Mouse (Mus musculus) heart, adult 9 months (tissue): ENCODE data around the gene Atp6v1fnb.

Experiments used
- DNase-seq, 2 experiments: peaks; one replicate each; pipeline ENCODE4 v3.0.0; 2022; ENCODE audit warnings: low spot score in 2 of 2

The Atp6v1fnb gene

DNA sequence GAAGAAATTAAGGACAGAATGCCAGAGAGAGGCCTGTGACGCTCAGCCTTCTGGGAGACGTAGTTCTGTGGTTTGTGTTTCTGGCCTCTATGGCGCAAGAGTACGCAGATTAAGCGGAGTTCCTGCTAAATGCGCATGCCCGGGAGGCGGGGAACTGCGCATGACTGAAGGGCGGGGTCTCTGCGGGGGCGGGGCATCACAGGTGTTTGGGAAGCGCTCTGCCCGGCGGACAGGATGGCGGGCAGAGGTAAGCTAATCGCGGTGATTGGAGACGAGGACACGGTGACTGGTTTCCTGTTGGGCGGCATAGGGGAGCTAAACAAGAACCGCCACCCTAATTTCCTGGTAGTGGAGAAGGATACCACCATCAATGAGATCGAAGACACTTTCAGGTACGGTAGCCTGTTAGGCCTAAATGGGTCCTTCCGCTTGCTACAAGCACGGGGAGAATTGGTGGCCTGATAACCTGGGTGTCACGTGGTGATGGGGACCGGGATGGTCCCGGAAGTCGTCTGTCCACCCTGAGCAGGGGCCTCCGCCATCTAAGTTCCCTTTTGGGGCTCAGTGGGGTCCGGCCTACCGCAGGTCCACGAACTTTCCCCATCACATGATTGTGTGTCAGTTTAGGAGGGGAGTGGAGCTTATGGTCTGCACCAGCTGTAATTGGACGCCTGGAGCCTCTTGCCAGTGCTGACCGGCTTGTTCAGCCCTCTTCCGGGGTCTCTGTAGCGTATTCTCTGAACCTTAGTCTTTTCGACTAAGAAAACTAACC is 3.5 kb upstream of the Atp6v1fnb start, which contains the start of gene Atp6v1f:
TSS of gene Atp6v1f (plus strand) at position 136 of the 772 bp plus-strand sequence.
- peak; percentile 84 to 91 for DNase-seq

DNA sequence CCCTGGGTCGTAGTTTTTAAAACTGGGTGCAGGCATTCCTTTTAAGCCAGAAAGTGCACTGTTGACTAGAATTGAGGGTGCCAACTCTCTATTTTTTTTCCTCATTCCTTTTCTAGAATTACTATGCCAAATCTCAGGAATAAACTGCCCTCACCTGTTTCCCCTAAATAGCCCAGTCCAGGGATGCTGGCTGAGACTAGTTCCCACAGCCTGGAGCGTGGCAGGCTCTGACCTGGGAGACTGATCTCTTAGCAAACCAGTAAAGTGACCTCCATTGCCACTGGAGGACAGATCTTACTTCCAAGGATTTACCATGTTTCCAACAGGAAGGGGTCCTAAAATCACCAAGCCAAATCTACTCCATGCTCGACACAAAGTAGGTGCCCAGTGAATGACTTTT is 2.4 kb upstream of the Atp6v1fnb start:
- no peak for DNase-seq

DNA sequence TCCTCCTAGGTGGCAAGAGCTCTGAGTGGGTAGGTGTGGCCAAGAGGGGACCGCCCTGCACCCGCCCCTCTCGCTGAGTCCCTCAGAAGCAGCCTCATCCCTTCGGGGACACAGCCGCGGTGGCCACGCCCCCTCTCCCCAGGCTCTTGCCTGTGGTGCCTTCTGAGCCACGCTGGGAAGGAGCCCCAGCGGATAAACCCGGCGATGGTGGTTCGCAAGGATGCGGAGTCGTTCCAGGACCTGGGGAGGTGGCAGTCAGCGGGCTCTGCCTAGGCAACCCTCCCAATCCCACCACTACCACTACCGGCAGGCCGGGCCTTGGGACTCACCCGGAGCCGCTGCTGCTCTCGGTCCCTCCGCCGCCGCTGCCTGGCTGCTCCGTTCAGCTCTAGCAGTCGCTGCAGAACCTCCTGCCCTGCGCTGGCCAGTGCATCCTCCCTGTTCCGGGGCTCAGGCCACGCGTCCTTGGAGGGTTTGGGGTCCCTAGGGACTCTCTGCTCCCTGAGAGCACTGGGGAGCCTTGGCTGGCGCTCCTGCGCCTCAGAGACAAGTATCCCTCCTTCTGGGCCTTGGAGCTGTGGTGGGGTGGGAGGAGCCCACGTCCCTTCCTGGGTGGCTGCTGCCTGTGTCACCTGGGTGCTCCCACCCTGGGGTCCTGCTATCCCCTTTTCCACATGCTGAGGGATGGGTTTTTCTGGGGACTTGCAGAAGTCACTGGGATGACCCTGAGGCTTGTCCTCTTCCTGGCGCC is 2.9 kb downstream of the Atp6v1fnb start:
- peak; percentile 61 for DNase-seq

DNA sequence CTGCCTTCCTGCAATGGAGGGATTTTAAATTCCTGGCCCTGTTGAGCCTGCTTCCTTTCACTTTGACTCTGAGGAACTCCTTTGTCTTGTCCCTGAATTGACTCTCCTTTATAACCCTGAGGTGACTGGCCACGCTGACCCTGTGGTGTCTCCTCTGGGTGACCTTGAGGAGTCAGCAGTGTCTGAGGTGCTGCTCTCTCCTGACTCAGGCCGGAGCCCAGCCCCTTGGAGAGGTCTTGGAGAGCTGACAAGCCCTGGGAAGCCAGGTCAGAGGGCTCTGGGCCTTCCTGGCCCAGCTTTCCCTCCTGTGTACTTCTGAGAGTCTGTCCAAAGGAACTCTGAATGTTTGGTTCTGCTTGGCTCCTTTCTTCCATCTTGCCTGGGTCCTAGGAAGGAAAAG is 3.5 kb downstream of the Atp6v1fnb start:
- no peak for DNase-seq

DNA sequence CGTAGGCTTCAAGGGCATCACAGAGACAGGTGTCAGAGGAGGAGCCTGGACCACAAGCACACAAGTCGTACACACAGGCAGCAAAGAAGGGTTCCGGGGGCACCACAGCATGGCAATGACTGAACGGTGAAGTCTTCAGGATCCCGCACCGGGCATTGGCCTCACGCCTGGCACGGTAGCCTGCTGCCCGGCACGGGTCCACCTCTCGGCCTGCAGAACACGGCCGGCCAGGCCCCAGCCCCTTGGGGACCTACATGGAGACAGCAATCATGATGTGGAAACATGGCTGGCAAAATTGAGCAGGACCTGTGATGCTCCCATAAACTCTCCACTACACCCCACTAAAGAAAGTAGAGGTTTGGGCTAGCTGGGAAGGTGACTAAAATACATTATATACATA is 11.5 kb downstream of the Atp6v1fnb start:
- no peak for DNase-seq

DNA sequence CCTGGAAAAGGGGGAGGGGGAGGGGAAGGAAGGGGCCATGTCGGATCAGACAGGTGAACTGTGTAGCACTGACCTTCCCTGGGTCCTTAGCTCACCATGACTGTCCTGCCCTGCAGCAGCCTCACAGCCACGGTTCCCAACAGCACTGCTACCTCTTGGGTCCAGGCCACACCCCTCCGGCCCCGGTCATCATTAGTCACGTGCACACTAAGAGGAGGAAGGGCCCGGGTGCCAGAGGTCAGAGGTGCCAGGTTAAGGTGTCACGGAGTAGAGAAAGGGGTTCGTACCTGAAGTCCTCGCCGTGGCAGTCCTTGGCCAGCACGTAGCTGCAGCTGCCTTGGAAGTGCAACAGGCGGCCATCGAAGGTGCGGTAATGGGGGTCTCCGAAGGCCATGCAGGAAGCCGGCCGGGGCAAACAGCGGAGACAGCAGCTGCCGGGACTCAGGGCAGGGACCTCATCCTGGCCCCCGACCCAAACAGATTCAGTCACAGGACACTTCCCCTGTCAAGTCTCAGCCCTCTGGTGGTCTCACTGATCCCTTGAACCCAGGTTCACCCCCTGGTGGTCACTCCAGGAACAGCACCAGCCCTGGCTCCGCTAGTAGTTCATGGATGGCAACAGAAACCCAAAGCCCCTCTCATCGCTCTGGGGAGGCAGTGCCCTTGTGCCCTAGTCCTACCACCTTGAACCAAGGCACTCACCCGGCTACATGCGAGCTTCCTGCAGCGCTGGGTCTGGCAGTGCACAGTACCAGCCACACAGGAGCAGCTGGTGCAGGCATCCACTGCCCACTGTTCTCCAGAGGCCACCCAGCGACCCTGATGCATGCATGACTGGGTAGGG is 13.7 kb downstream of the Atp6v1fnb start:
- DNase-seq: no peak

DNA sequence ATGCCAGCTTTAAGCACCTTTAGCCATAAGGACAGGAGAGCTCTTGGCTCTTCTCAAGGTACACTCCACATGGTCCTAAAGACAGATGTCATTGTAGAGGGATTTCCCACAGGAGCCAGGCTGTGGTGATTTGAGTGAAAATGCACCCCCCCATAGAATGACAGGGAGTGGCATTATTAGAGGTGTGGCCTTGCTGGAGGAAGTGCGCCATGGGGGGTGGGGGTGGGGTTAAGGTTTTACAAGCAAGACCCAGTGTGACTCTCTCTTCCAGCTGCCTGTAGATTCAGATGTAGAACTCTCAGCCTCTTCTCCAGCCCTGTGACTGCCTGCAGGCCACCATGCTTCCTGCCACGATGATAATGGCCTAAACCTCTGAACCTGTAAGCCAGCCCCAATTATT is 14.7 kb downstream of the Atp6v1fnb start:
- DNase-seq: no peak

DNA sequence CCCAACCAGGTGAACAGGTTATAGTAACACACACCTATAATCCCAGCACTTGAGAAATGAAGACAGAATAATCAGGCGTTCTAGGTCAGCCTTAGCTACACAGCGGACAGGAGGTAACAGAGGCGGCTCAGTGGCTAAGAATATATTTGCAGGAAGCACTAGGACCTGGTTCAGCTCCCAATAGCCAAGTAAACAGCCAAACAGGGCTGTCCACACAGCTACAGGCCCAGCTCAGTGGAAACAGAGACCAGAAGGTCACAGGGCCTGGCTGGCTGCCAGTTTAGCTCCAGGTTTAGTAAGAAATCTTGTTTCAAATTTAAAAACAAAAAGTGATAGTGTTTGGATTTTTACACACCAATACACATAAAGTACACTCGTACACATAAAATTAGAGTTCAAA is 22.9 kb downstream of the Atp6v1fnb start:
- DNase-seq: no peak

DNA sequence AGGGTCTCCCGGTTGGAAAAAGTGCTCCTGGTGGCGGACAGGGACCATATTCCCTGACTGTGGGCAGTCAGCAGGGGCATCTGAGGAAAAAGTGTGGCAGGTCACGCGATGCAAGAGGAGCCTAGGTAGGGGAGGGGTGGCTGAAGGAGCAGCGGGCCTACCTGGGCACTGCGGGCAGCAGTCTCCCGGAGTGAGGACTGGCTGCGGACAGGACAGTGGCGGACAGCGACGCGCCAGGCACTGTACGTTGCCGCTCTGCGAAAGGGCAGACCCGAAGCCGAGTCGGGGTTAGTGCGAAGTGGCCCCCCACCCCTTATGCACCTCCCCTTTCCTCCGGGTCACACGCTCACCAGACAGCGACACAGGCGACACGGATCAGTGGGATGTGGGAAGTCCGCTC is 25.0 kb downstream of the Atp6v1fnb start:
- no peak for DNase-seq

DNA sequence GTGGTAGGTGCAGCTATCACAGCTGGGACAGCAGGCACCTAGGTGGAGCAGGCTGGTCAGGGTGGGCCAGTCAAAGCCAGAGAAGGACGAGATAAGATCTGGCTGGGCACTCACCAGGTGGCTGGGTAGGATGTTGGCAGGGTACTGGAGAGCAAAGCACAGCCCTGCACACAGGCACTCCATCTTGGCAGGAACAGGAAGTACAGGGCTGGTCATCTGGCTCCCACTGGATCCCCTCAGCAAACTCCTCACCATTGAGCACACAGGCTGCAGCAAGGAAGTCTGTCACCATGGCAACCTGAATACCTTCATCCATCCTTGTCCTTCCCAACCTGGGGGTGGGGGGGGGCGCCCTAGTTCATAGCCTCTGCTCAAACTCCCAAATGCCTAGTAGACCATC is 26.6 kb downstream of the Atp6v1fnb start:
- no peak for DNase-seq

DNA sequence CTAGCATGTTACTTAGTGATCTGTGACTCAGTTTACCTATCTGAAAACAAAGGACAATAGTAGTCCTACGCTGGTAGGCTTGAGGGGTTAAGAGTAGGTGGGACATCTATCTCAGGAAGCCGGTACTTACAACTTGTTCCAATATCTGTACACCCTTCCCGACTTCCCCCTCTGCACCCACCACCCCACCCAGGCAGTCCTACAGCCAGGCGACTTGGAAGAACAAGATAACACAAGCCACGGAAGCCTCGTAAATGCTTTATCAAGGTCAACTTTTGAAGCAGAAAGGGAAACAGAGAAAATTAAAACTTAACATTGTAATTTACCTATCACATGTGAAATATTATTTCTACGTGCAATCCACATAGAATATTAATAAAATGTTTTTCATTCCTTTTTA is 28.9 kb downstream of the Atp6v1fnb start:
- DNase-seq: no peak

DNA sequence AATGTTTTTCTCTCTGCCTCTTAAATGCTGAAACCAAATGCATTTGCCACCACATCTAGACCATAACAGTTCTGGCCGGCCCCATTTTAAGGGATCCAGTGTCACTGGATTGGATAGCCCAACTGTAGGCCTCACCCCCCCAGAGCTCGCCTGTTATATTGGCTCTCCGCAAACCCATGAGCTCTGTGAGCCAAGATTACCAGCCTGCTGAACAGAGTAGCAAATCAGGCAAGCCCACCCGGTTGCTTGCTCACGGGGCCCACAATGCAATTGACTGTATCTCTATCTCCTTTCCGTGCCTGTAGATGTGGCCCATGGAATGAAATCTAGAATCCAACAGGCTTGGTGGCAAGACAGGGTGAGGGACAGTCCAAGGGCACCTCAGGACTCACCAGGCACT is 29.6 kb downstream of the Atp6v1fnb start:
- no peak for DNase-seq

DNA sequence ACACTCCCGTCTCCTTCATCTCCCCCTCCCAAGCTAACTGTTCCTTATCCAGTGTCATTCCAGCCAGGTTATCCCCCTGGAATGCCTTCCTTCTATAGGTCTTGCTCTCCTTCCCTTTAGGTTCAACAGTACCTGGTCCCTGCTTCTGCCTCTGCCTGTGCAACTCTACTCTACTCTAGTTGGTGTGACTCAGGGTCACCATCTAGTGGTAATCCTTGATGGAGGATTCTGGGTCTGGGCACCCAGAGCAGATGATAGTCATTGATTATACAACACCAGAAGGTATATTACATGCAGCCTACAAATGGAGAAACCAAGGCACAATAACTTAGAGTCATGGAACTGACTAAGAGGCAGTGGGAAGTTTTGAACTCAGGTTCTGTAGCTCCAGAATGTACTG is 30.4 kb downstream of the Atp6v1fnb start:
- DNase-seq: no peak

DNA sequence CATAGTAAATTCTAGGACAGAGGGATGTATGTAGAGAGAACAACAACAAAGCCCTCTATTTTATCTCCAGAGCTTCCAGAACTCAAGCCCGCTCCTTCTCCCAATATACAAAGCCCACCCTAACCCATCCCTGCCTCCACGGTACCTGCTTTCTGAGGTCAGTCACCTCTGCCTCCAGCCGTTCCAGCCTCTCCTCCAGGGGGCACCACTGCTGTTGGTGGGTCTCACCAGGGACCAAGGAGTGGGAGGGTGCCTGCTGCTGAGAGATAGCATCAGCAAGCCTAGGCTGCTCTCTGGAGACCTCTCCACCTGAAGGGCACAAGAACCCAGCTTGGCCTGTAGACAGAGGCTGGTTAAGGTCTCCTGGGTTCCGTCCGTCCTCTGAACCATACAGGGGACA is 34.3 kb downstream of the Atp6v1fnb start:
- no peak for DNase-seq

DNA sequence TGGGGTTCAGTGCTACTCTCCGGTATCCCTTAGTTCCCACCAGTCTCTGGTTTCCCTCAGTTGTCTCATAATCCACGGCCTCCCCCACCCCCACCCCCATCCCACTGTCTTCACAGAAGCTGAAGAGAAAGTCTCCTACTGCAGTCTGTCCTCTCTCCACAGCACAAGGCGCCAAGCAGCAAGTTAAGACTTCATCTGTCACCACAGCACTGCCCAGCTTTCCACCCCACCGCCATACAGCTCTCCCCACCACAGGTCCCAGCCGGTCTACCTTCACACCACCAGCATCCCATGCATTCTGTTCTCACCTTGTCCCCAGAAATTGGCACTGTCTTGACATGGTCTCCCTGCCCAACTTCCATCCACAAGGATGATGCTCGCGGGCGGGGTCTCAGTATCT is 35.6 kb downstream of the Atp6v1fnb start:
- no peak for DNase-seq

DNA sequence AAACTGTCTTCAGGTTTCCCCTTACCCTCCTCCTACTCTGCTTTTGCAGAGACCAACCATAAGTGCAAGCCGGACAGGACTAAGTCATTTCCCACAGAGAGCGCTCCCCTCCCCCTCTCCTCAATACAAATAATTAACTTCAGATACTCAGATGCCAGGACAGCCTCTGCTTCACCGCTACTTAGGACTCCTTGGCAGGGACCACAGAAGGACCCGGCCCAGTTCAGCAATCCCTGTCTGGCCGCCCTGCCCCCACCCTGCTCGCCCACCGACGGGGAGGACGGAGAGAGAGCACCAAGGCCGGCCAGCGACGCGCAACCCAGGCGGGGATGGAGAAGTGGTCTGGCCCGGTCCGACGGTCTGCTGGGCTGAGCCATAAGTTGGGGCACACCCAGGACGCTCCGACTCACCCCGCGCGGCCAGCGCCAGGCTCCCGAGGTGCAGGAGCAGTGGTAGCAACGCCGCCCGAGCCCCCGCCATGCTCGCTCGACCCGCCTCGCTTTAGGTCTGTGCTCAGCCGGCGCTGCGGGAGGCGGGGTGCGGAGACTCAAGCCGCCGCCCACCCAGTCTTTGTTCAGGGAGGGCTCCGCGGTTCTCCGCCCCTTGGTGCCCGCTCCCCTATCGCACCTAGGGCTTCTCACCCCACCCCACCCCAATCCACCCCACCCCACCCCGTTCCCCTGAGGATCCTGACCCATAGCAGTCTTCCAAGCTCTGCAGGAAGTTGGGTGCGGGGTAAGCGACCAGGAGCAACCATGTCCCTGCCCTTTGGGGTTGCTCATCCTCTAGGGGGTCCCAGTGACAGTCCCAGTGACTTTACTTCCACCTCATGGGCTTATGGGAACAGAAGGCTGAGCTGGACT is 36.4 kb downstream of the Atp6v1fnb start, which contains the start of gene Kcp:
TSS of gene Kcp (minus strand) at position 506 of the 863 bp plus-strand sequence.
- no peak for DNase-seq

DNA sequence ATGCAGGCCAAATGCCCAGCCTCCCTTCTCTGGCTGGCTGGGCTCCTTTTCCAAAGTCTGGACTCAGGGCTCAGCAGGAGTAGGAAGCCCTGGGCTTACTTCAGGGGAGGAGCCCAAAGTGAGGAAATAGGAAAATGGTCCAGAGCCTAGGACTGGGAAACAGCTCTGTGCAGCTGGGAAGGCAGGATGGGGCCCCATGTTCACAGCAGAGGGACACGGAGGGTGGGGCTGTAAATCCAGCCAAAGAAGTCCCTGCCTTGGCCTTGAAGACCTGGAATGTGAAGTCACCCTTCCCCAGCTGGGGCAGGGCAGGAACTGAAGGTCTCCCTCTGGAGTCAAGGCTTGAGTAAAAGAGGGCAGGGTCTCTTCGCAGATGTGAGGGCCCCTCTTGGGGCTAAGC is 37.8 kb downstream of the Atp6v1fnb start:
- DNase-seq: peak; percentile 55 to 61

DNA sequence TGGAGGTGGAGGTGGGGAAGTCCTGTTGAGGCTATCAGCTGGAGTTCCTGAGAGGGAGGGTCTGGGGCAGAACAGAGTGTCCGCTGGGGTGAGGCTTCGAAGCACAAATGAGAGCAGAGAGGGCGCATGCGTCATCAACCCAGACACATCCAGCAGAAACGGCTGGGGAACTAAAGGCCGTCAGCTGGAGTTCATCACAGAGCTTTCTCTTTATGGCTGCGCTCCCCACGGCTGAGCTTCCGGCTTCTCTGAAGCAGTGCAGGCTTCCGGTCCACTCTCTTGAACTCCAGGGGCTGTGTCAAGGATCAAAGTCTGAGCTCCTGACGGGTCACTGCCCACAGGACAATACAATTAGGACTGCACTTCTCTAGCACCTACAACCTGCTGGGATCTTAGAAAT is 42.0 kb downstream of the Atp6v1fnb start:
- DNase-seq: peak; percentile 56 to 61

DNA sequence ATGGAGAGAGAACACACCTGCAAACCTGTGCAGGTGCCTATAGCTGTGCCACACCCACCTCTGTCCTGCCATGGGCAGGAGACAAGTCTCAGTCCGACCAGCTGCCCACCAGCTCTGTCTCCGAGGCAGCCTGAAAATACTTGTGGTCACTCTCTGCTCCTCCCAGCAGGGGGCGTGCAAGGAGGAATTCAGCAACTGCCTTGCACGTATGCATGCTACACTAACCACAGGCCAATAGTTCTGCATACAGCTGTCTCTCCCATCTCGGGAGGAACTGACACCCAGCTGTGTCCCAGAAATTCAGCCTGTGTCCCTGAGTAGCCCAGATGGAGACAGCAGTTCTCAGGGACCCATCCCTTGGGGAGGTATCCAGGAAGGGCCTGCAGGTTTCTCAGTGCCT is 45.9 kb downstream of the Atp6v1fnb start:
- DNase-seq: peak; percentile 49 to 63

DNA sequence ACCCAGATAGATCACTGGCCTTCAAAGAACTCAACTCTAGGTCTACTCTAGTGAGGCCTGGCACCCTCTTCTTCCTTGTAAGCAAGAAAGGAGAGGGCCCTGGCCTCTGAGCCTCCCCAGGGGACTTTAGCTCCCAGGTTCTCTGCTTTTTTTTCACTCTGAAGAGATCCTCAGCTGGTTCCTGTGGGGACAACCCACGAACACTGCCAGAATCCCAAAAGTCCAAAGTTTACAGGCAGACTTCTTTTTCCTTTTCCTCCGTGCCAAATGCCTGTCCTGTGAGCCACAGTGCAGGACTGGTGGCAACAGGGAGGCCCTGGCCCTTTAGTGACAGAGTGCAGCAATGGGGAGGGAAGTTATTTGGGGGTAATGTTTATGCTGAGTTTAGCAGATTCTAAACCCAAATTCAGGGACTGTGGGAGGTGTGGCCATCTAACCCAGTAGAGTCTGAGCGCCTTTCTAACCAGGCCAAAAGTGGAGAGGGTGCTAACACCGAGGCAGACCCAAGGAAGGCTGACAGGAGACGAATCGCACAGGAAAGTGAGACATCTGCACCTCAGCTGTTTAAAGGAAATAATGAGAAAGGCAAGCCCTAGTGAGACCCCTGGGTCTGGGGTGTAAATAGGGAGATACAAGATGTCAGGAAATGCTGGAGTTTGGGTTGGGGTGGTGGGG is 51.5 kb downstream of the Atp6v1fnb start:
- DNase-seq: no peak
